Comparison of ENCODE assay signal across 10 mouse cellular contexts in genomic region chr6:108738463-108739203, GRCm38 (mm10). TPM values are rescaled to one million over a fixed set of nuclear protein-coding genes. Genes with fewer than 3 reads are reported as not detected.
DNase-seq lines count a peak whose midpoint lies in the region; ATAC-seq lines count a peak whose summit lies in the region.
"Had no signal": no experiment of that assay in that cellular context is flagged by ENCODE, and none has a peak within 500 bp of the region (broad histone marks: within the 10 kb centered on the region; RNA-seq: fewer than 3 reads in every experiment).

No protein-coding gene starts in this region.

- H3K4me2 ChIP-seq in kidney, embryonic 14.5 days (replicated peaks; ENCODE audit: low read depth, low read length) = no peak overlapping the region

- WGBS in kidney, embryonic 14.5 days = 37% methylated on average over 9 of the region's 9 CpGs

- H3K9ac ChIP-seq in kidney, embryonic 14.5 days (ENCODE audit: low read depth, low read length) = no peak overlapping the region

- no peaks in the 10 kb centered on the region for H3K4me1 ChIP-seq in kidney, embryonic 14.5 days (ENCODE audit: control insufficient read depth, insufficient read depth, low read length)

- no peak overlapping the region; the same call in 1 of the 2 replicates for H3K27ac ChIP-seq in kidney, embryonic 14.5 days (ENCODE audit: low read depth, low read length)

- H3K36me3 ChIP-seq in kidney, embryonic 14.5 days (ENCODE audit: control insufficient read depth, insufficient read depth, low read length) = no peaks in the 10 kb centered on the region
- H3K36me3 ChIP-seq: G1E had no signal

- H3K27me3 ChIP-seq in kidney, embryonic 14.5 days (ENCODE audit: control insufficient read depth, insufficient read depth, low read length) = no peaks in the 10 kb centered on the region

- intact Hi-C loops in left cerebral cortex, postnatal 4 days (cut with DNase I) = loop anchor here (5.0 kb wide), 1 partner anchor 321 kb away; no protein-coding TSS in a partner anchor

- peak; percentile 81 for ATAC-seq in kidney, embryonic 14.5 days (ENCODE audit: low FRiP score, low TSS enrichment)

- no peaks in the 10 kb centered on the region for H3K9me3 ChIP-seq in kidney, embryonic 14.5 days (ENCODE audit: control insufficient read depth, low read length)
- H3K9me3 ChIP-seq: G1E had no signal

- no peak for DNase-seq in kidney, postnatal 36 days
- DNase-seq in brain, adult 2 months (ENCODE audit: low read depth, low spot score) = peak; percentile 87
- peak; percentile 48 to 73 for DNase-seq in frontal cortex, postnatal 36 days (ENCODE audit: low spot score in 2 of 2)
- DNase-seq in left cerebral cortex, postnatal 4 days = peak; percentile 8
- no peak for DNase-seq in c-Kit-positive CD71-positive TER-119-positive erythroid progenitor cells, embryonic 14.5 days (ENCODE audit: low spot score)
- no peak for DNase-seq in gastrocnemius, postnatal 10 days
- DNase-seq: thymus, adult 18-20 months had no signal

- H3K4me3 ChIP-seq in kidney, embryonic 14.5 days (ENCODE audit: low read length) = no peak overlapping the region
- H3K4me3 ChIP-seq: erythroblast, embryonic 14.5 days had no signal

RNA-seq across cellular contexts. Expression of gene Arl8b, which starts 44.3 kb away (rescaled TPM):
- 57.2 and 83.3 TPM in 2 replicates for polyA plus RNA-seq in kidney, embryonic 14.5 days (2014; fragmentation: Nextera tagmentation; extraction: Ambion mirVana)
- total RNA-seq in left cerebral cortex, postnatal 4 days (2021) = 100 to 1,000 TPM; 112 to 122 TPM
- 10 to 100 TPM; 70.5 to 75.3 TPM for total RNA-seq in gastrocnemius, postnatal 10 days (2021)

Comparison
In these comparisons a context has a peak if more than half of its experiments do, and no peak if none do; other contexts are left out.
1. DNase-seq: peak in brain, adult 2 months (single experiment), frontal cortex, postnatal 36 days (2 of 2) and left cerebral cortex, postnatal 4 days (single experiment); none in kidney, postnatal 36 days (0 of 2), c-Kit-positive CD71-positive TER-119-positive erythroid progenitor cells, embryonic 14.5 days (single experiment) and gastrocnemius, postnatal 10 days (single experiment).